Mouse (Mus musculus) megakaryocyte, embryonic 14.5 days (primary cell): ENCODE measurements around the gene Fbxl17.

ENCODE experiments used
- FLI1 ChIP-seq: IDR thresholded peaks from 2 replicates; pipeline ENCODE4 v1.6.1; 2012; ENCODE audit warnings: low read length, inconsistent platforms, mixed read lengths
- GATA1 ChIP-seq: IDR thresholded peaks from 3 replicates; pipeline ENCODE4 v1.6.1; 2012; ENCODE audit warnings: mixed read lengths, low read length, inconsistent platforms, borderline replicate concordance

DNA sequence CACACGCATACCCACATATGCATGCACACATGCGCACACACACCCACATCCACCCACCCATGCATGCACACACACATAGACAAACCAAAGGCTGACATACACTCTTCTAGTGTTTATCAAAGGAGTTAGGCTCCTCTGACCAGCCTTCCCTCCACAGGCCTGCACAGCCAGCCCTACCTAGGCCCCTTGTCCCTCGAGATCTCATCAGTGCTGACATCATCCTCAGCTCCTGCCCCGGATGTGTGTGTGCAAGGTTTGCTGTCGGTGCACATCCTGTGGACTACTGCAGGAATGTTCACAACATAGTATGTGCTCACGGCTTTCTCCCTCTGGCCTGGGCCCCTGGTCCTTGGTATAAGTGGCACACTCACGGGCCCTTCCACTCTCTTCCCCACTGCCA is 177.0 kb downstream of the Fbxl17 start:
- TF ChIP-seq GATA1 (no peak), FLI1 (no peak)
